Mouse (Mus musculus) lung, embryonic 16.5 days (tissue): ENCODE measurements around the gene Pisd. TPM values are rescaled to one million over a fixed set of nuclear protein-coding genes. Genes with fewer than 3 reads are reported as not detected.

Experiments
- ATAC-seq: fragments of 200-750 bp; cut with Nextera tagmentation; 2 replicates; pipeline ENCODE4 v1.8.0; 2017; ENCODE audit warnings: low read depth, mild to moderate bottlenecking, moderate library complexity
- H3K27ac ChIP-seq: fragments of 300-500 bp; sonication (generic); 2 replicates; pipeline ENCODE4 v1.5.1; 2014; ENCODE audit warnings: mild to moderate bottlenecking, control low read depth, low read length
- H3K27me3 ChIP-seq: fragments of 300-500 bp; sonication (generic); 2 replicates; pipeline ENCODE4 v1.6.1; 2014; ENCODE audit warnings: low read depth, low read length, mixed read lengths; ENCODE audit not compliant: control insufficient read depth, insufficient read depth
- H3K36me3 ChIP-seq: fragments of 300-500 bp; sonication (generic); 2 replicates; pipeline ENCODE4 v1.6.1; 2014; ENCODE audit warnings: low read length; ENCODE audit not compliant: control insufficient read depth, insufficient read depth
- H3K4me1 ChIP-seq: fragments of 300-500 bp; sonication (generic); replicated peaks from 2 replicates; pipeline ENCODE4 v1.6.1; 2014; ENCODE audit warnings: low read length, mixed read lengths; ENCODE audit not compliant: control insufficient read depth, insufficient read depth
- H3K4me2 ChIP-seq: fragments of 300-500 bp; sonication (generic); 2 replicates; pipeline ENCODE4 v1.6.1; 2014; ENCODE audit warnings: low read depth, low read length, control low read depth
- H3K4me3 ChIP-seq: fragments of 300-500 bp; sonication (generic); 2 replicates; pipeline ENCODE4 v1.5.1; 2014; ENCODE audit warnings: mild to moderate bottlenecking, low read length, control low read depth
- H3K9ac ChIP-seq: fragments of 300-500 bp; sonication (generic); 2 replicates; pipeline ENCODE4 v1.6.1; 2014; ENCODE audit warnings: low read length, control low read depth
- H3K9me3 ChIP-seq: fragments of 300-500 bp; sonication (generic); 2 replicates; pipeline ENCODE4 v1.6.1; 2016; ENCODE audit warnings: low read length; ENCODE audit not compliant: control insufficient read depth
- WGBS: fragments of 180-500 bp; shearing (Covaris S2); extraction: QIAGEN DNeasy Blood & Tissue Kit; methylation state at CpG from one replicate; pipeline ENCODE4 v1.1.7; 2014; 5-methylcytosine and 5-hydroxymethylcytosine counted together
- polyA plus RNA-seq: library from polyadenylated mRNA; unstranded; fragments of >200 nt; fragmentation: Nextera tagmentation; extraction: Ambion mirVana; gene quantifications from 2 replicates; pipeline ENCODE4 v1.2.1, GENCODE M21; 2015

Gene Pisd
- polyA plus RNA-seq, 1 experiment from 2014 or later = 65.1 TPM

- Histone ChIP-seq H3K9ac (no peak overlapping the region), H3K9me3 (no peaks in the 10 kb centered on the region), H3K27me3 (no peaks in the 10 kb centered on the region), H3K4me1 (no peaks in the 10 kb centered on the region), H3K4me2 (no peak overlapping the region), H3K36me3 (no peaks in the 10 kb centered on the region), H3K27ac (no peak overlapping the region), H3K4me3 (no peak overlapping the region)
- WGBS = 59% methylated on average over 5 of the region's 5 CpGs
- no peak for ATAC-seq
Observed at GRCm38 (mm10) chr5:32697208-32697867, 88.1 kb downstream of the Pisd start.

GRCm38 (mm10) chr5:32693411-32693810 is 92.0 kb downstream of the Pisd start:
- Histone ChIP-seq H3K36me3 (no peaks in the 10 kb centered on the region), H3K27me3 (no peaks in the 10 kb centered on the region), H3K4me2 (no peak overlapping the region), H3K9ac (no peak overlapping the region), H3K4me3 (no peak overlapping the region), H3K4me1 (no peaks in the 10 kb centered on the region), H3K27ac (no peak overlapping the region), H3K9me3 (no peaks in the 10 kb centered on the region)
- 48% methylated on average over 2 of the region's 2 CpGs for WGBS
- no peak for ATAC-seq

Other genes starting within 250 kb of the Pisd start
- gene Yes1, start 174.5 kb downstream of the Pisd start, polyA plus RNA-seq = 40.4 and 42.4 TPM in 2 replicates
- not detected in 2 replicates for gene Gm20671, start 41.5 kb upstream of the Pisd start, polyA plus RNA-seq
- gene Prr14l, start 68.6 kb upstream of the Pisd start, polyA plus RNA-seq = 9.7 and 13.2 TPM in 2 replicates
- 20.5 and 23.8 TPM in 2 replicates for gene Depdc5, start 78.1 kb upstream of the Pisd start, polyA plus RNA-seq
- 415 and 417 TPM in 2 replicates for gene Ywhah, start 233.2 kb upstream of the Pisd start, polyA plus RNA-seq